Mouse (Mus musculus): ENCODE data around the gene Herc1. TPM values are rescaled to one million over a fixed set of nuclear protein-coding genes. Genes with fewer than 3 reads are reported as not detected.

Herc1 gene
- 22.3 and 24.5 TPM in 2 replicates for polyA plus RNA-seq (2016; fragmentation: Nextera tagmentation; extraction: Ambion mirVana)

DNA sequence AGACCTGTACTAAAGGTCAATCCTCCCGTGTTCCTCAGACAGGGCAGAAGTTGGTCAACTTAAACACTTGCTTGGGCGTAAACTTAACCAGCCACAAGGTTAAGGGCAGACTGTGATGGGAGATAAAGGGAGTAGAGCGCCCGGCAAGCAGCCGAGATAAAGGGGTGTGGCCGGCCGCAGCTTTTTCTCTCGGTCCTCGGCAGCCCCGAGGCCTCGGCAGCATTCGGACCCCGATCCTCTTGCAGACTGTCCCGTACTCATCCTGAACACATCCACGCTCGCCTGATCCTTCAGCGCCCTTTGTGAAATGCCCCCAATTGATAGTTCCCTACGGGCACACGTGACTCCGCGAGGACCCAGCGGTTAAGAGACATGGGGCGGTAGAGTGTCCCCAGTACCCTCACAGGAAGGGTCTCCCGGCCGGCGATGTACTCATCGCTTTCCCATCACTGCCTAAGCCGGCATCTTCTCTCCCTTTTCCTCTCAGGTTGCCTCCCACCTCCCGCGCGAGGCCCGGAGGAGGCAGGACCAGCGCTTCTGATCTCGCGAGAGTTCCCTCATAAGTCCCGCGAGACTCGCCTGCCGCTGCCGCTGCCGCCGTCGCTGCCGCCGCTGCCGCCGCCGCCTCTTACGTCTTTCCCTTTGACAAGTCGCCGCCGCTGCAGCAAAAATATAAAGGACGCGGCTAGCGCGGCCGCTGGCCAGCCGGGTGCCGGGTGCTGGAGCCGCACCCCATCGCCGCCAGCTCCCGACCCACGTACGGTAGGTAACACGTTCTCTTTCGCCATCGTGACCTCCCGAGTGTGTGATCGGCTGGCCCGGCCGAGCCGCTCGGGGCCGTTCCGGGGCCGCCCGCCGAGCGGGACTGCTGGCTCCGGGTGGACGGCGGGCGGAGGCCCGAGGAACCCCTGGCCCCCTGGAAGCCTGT, at the start of gene Herc1:
Gene Herc1 (plus strand): TSS at position 591 of the 928 bp plus-strand sequence.
- 0% methylated on average over 85 of the region's 85 CpGs for WGBS

DNA sequence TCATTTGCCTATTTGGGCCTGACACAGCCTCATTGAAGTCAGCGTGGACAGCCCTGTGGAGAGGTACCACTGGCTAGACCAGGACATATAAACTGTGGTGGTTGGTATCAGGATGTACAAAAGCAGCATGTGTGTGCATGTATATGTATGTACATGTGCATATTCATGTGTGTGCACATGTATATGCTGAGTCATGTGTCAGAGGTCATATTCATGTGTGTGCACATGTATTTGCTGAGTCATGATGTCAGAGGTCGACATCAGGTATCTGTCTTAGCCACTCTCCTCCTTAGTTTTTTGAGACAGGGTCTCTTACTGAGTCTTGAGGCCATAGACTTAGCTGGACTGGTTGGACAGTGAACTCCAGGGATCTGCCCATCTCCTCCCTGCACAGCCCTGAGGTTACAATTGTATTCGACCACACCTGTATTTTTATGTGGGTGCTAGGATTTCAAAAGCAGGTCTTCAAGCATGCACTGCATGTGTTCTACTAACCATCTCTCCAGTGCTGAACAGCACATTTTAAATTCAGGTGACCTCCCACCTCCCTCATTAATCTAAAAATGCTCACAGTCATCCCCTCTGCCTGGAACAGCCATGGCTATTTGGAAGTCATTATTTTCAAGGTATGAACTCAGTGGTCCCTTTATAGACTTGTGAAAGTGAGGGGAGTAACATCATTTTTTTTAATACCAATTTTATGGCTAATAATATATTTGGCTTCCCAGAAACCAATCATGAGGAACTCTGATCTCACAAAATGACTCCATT, 45.7 kb upstream of the Herc1 start:
- no peaks in the 10 kb centered on the region for H3K9me3 ChIP-seq
- H3K4me3 ChIP-seq = peak overlapping the region; percentile 42; the same call in 1 of the 2 replicates
- no peak overlapping the region for H3K27ac ChIP-seq
- H3K27me3 ChIP-seq (ENCODE audit: insufficient read depth, poor library complexity, severe bottlenecking) = 0 out of 2 replicates have a peak, but pooled peaks cover 5% of the 10 kb centered on the region
- H3K4me1 ChIP-seq = peaks cover 9% of the 10 kb centered on the region
- WGBS = 82% methylated on average over 3 of the region's 3 CpGs
- no peak for DNase-seq (ENCODE audit: low spot score)
- no peaks in the 10 kb centered on the region for H3K36me3 ChIP-seq

More for the DNA sequence above, at the start of gene Herc1:
- Histone ChIP-seq H3K27me3 (ENCODE audit: insufficient read depth, poor library complexity, severe bottlenecking) (no peaks in the 10 kb centered on the region), H3K4me1 (peaks cover 24% of the 10 kb centered on the region; the same call in 1 of the 2 replicates), H3K36me3 (no peaks in the 10 kb centered on the region), H3K27ac (peak within 1 kb of the TSS; percentile 99), H3K4me3 (peak within 1 kb of the TSS; percentile 98), H3K9me3 (no peaks in the 10 kb centered on the region)
- DNase-seq (ENCODE audit: low spot score) = peak; percentile 98

DNA sequence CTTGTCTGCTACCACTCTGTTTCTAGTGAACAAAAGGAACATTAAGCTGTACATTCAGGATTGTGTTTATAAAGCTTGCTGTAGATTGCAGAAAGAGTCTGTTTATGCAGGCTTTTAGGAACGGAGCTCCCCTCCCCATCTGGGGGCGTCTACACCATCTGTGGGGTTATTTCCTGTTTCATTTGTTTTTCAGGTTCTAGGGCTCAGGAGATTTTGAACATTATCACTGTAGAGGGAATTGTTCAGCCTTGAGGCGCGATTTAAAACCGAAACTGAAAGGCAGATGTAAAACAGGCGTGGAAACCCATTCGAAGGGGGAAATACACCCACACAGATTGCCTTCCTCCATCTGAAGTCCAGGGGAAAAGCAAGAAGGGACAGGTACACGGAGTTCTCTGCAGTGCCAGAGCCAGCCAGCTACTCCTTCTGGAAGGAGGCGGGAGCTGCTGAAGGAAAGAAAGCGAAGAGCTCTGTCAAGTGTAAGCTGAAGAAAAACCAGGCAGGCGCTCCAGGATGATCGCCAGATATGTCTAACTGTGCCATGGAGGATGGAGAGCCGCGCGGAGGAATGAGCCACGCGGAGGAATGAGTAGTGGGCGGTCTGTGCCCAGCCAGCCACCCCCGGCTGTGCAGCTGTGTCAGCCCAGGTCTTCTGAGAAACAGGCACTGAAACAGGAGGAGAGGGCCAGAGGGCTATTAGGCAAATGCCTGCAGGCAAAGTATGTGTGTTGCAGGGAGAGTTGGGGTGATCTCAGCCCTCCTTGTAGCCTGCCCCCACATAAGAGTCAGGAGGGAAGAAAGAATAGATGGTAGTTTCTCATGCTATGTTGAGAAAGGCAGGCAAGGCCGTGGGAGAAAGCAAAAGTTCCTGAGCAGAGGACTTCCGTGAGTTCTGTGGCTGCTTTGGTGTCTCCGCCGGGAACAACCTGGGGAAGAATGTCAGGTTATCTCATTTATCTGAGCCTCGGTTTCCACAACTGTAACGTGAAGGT, 44.8 kb upstream of the Herc1 start:
- H3K4me3 ChIP-seq = peak overlapping the region; percentile 42
- 0 out of 2 replicates have a peak, but pooled peaks cover 5% of the 10 kb centered on the region for H3K27me3 ChIP-seq (ENCODE audit: insufficient read depth, poor library complexity, severe bottlenecking)
- no peak overlapping the region for H3K27ac ChIP-seq
- H3K36me3 ChIP-seq = no peaks in the 10 kb centered on the region
- peaks cover 9% of the 10 kb centered on the region for H3K4me1 ChIP-seq
- 41% methylated on average over 25 of the region's 25 CpGs for WGBS
- H3K9me3 ChIP-seq = no peaks in the 10 kb centered on the region
- DNase-seq (ENCODE audit: low spot score) = peak; percentile 61

DNA sequence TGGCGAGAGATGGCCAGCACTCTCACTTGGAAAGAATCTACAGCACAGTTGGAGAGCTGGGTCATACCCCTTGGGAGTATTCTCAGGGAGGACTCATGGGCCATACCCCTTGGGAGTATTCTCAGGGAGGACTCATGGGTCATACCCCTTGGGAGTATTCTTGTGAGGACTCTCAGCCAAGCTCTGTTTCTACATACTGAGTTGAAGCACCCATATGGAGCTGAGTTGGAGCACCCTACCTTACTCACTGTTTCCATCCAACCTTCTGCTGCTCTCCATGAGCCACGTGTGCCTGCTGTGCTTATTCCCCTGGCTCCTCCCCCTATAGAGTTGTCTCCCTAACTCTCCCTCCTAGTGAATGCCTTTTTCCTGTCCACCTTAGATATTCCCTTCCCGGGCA, 43.8 kb upstream of the Herc1 start:
- no peaks in the 10 kb centered on the region for H3K9me3 ChIP-seq
- no peaks in the 10 kb centered on the region for H3K36me3 ChIP-seq
- DNase-seq (ENCODE audit: low spot score) = peak; percentile 22
- no peak overlapping the region for H3K4me3 ChIP-seq
- no peak overlapping the region for H3K27ac ChIP-seq
- 0 out of 2 replicates have a peak, but pooled peaks cover 5% of the 10 kb centered on the region for H3K27me3 ChIP-seq (ENCODE audit: insufficient read depth, poor library complexity, severe bottlenecking)
- peaks cover 12% of the 10 kb centered on the region for H3K4me1 ChIP-seq
- WGBS = 72% methylated on average over 3 of the region's 3 CpGs

DNA sequence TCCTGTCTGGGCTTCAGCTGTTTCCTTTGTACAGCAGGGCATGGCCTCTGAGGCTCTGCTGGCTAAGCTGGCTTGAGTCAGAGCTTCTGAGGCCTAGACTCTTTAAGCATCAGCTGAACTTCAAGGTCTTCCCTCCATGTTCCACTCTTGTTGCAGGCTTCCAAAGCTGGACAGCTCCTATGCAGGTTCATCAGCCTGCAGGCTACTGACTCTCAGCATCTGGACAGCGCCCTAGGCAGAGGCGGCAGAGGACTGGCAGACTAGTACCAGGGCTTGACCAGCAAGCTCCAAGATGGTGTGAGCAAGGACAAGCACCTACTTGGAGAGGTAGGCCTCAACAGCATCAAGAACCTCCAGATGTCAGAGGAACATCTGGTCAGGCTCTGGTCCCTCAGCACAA, 42.9 kb upstream of the Herc1 start:
- H3K27ac ChIP-seq = no peak overlapping the region
- 11% methylated on average over 2 of the region's 2 CpGs for WGBS
- H3K27me3 ChIP-seq (ENCODE audit: insufficient read depth, poor library complexity, severe bottlenecking) = 0 out of 2 replicates have a peak, but pooled peaks cover 5% of the 10 kb centered on the region
- peaks cover 14% of the 10 kb centered on the region for H3K4me1 ChIP-seq
- DNase-seq (ENCODE audit: low spot score) = peak; percentile 92
- no peaks in the 10 kb centered on the region for H3K36me3 ChIP-seq
- no peak overlapping the region for H3K4me3 ChIP-seq
- H3K9me3 ChIP-seq = no peaks in the 10 kb centered on the region

DNA sequence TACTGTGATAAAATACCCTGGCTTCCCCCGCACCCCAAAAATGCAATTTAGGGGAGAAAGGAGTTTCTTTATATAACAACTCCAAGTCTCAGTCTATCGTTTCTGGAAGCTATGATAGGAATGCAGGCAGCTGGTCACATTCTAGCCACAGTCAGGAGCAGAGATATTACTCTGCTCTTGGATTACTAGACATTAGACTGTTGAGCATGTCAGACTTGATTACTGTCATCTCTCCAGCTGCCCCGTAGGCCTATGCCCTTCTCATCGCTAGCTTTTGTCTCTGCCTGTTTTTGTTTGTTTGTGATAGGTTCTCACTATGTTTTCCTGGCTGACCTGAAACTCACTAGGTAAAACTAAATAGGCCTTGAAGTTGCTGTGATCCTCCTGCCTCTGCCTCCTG, 41.5 kb upstream of the Herc1 start:
- no peaks in the 10 kb centered on the region for H3K36me3 ChIP-seq
- no peak overlapping the region for H3K27ac ChIP-seq
- peaks cover 14% of the 10 kb centered on the region for H3K4me1 ChIP-seq
- DNase-seq (ENCODE audit: low spot score) = peak; percentile 7
- no peak overlapping the region for H3K4me3 ChIP-seq
- 0 out of 2 replicates have a peak, but pooled peaks cover 5% of the 10 kb centered on the region for H3K27me3 ChIP-seq (ENCODE audit: insufficient read depth, poor library complexity, severe bottlenecking)
- WGBS = 70% methylated on average over 4 of the region's 4 CpGs
- H3K9me3 ChIP-seq = no peaks in the 10 kb centered on the region

DNA sequence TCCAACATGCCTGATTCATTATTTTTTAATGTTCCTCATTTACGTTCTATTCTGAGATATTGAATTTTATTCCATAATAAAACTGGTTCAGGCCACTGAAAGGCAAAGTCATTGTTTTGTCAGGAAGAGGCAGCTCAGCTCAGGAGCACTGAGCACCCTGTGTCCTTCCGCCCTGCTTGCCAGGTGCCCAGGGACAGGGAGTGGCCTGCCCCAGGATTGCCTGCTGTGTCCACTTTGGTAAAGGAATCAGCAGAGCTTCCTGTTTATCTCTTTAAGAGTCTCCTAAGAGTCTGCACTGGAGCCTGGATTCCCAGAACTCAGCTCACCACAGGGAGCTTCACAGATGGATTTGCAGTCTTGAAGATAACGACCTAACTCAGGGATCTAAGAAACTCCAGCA, 38.8 kb upstream of the Herc1 start:
- no peak overlapping the region for H3K4me3 ChIP-seq
- H3K36me3 ChIP-seq = no peaks in the 10 kb centered on the region
- DNase-seq (ENCODE audit: low spot score) = no peak
- no peaks in the 10 kb centered on the region for H3K27me3 ChIP-seq (ENCODE audit: insufficient read depth, poor library complexity, severe bottlenecking)
- H3K4me1 ChIP-seq = 0 out of 2 replicates have a peak, but pooled peaks cover 5% of the 10 kb centered on the region
- H3K9me3 ChIP-seq = no peaks in the 10 kb centered on the region
- WGBS = 38% methylated on average over 3 of the region's 3 CpGs
- H3K27ac ChIP-seq = no peak overlapping the region

DNA sequence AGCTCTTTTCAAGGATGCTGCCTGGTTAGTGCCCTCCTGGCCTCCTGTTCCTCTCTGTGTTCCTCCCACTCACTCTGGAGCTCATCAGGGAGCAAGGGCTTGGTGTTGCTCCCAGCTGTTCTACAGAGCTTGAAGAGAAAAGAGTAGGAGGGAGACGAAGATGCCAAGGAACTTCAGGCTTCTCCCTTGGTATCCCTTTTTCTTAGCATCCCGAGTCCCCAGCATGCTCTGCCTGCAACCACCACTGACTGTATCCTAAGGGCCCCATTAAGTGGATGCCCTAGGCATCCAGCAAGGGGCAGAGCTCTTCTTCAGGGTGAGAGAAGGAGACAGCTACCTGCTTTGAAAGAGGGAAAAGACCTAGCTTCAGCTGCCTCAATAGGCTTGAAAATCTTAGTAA, 33.6 kb upstream of the Herc1 start:
- H3K4me1 ChIP-seq = 0 out of 2 replicates have a peak, but pooled peaks cover under 1% of the 10 kb centered on the region
- H3K27ac ChIP-seq = no peak overlapping the region
- 74% methylated on average over 2 of the region's 2 CpGs for WGBS
- H3K36me3 ChIP-seq = no peaks in the 10 kb centered on the region
- H3K9me3 ChIP-seq = no peaks in the 10 kb centered on the region
- no peak overlapping the region for H3K4me3 ChIP-seq
- no peak for DNase-seq (ENCODE audit: low spot score)
- no peaks in the 10 kb centered on the region for H3K27me3 ChIP-seq (ENCODE audit: insufficient read depth, poor library complexity, severe bottlenecking)

DNA sequence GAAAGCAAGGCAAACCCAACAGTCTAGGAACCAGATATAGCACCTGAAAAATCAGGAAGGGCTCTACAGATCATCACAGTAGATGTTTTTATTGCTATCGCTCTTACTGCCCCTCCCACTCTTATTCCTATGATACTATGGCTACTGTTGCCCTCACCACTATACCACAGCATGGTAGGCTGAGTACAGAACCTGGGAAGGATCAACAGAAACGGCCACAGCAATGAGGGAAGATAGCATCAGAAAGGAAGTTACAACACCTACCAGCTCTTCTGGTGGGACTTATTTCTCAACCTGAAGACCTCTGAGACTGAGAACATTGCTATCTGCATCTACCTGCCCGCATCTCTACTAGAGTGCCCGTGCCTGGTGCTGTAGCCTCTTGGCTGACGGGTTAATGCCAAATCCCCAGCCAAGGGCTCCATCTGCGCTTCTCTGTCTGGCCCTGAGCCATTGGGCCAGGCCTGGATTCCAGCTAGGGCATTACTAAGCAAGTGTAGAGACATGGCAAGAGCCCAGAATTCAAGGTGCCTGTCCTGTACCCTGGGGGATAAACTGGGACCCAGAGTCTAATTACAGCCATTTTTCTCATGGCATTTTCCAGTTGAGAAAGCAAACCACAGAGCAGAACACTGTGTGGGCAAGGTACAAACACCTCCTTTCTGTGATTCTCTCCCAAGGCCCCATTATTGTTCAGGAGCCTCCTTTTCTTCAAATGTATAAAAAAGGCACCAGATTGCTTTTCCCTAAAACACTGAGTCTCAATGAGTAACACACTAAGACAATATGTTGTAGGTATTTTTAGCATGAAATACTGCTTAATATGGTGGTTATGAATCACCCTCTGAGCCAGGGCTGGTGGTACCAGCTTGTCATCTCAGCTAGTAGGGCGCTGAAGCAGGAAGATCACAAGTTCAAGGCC, 28.0 kb upstream of the Herc1 start:
- Histone ChIP-seq H3K27me3 (ENCODE audit: insufficient read depth, poor library complexity, severe bottlenecking) (no peaks in the 10 kb centered on the region), H3K9me3 (no peaks in the 10 kb centered on the region), H3K36me3 (no peaks in the 10 kb centered on the region), H3K4me3 (no peak overlapping the region), H3K27ac (no peak overlapping the region), H3K4me1 (no peaks in the 10 kb centered on the region)
- 78% methylated on average over 7 of the region's 7 CpGs for WGBS
- no peak for DNase-seq (ENCODE audit: low spot score)

DNA sequence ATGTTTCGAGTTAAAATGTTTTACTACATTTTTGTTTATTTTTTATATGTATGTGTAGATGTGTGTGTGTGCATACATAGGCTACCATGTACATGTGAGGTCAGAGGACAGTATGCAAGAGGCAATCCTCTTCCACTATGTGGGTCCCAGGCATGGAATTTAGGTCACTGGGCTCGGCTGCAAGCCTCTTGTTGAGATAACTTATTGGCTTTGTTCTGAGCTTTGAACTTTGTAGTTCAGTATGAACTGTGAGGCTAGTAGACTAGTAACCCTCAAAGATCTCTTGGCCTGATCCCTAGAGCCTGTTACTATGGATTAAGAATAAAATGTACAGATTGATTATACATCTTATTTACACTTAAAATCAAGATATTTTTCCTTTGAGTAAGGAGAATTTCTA, 23.4 kb upstream of the Herc1 start:
- WGBS = 65% methylated on average over 2 of the region's 2 CpGs
- no peaks in the 10 kb centered on the region for H3K9me3 ChIP-seq
- no peak for DNase-seq (ENCODE audit: low spot score)
- no peaks in the 10 kb centered on the region for H3K27me3 ChIP-seq (ENCODE audit: insufficient read depth, poor library complexity, severe bottlenecking)
- H3K27ac ChIP-seq = no peak overlapping the region
- H3K4me3 ChIP-seq = no peak overlapping the region
- H3K36me3 ChIP-seq = no peaks in the 10 kb centered on the region
- peaks cover 8% of the 10 kb centered on the region; the same call in 1 of the 2 replicates for H3K4me1 ChIP-seq

DNA sequence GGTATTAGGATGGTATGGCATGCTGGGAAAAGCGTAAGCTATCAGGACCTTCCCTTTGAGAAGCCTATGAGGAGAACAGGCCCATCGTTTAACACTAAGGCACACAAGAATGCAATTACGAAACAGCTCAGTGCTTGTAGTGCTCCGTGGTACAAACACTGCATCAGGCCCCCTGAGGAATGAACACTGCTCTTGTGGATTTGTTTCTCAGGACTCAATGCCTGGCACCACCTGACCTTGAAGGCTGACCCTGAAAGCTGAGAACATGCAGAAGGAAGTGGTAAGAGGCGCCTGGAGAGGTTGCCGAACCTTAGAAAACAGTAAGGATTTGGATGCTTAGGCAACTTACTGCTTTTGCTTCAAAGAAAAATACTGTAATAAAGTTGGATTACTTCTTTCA, 20.8 kb upstream of the Herc1 start:
- H3K27me3 ChIP-seq (ENCODE audit: insufficient read depth, poor library complexity, severe bottlenecking) = no peaks in the 10 kb centered on the region
- no peaks in the 10 kb centered on the region for H3K36me3 ChIP-seq
- no peak overlapping the region for H3K4me3 ChIP-seq
- H3K9me3 ChIP-seq = no peaks in the 10 kb centered on the region
- H3K4me1 ChIP-seq = peaks cover 8% of the 10 kb centered on the region; the same call in 1 of the 2 replicates
- H3K27ac ChIP-seq = no peak overlapping the region
- no peak for DNase-seq (ENCODE audit: low spot score)
- 44% methylated on average over 6 of the region's 6 CpGs for WGBS

All from heart, embryonic 10.5 days (tissue).